Mouse (Mus musculus): ENCODE results near the gene Ptcd2. TPM values are rescaled to one million over a fixed set of nuclear protein-coding genes. Genes with fewer than 3 reads are reported as not detected.

The Ptcd2 gene
- total RNA-seq, 2 experiments from 2014 or later: 22.8 to 25.0 TPM

DNA sequence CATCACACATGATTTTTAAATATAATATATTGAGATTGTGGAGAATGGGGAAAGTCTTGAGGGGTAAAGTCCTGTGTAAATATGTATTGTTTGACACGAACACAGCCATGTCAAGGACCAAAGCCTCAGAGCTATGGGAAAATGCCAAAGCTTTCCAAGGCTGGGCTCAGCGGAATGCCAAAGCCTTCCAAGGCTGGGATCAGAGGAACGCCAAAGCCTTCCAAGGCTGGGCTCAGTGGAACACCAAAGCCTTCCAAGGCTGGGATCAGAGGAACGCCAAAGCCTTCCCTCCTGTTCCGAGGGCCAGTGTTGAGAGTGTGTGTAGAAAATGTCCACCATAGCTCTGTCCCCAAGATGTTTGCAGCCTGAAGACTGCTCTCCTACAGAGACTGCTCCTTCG is 28.1 kb downstream of the Ptcd2 start:
- intact Hi-C loops (cut with DNase I; ENCODE audit: low total_unique reads): loop anchor here (5.0 to 10.0 kb wide), 2 partner anchors 139 to 452 kb away; no protein-coding TSS in a partner anchor
- no peak for DNase-seq

DNA sequence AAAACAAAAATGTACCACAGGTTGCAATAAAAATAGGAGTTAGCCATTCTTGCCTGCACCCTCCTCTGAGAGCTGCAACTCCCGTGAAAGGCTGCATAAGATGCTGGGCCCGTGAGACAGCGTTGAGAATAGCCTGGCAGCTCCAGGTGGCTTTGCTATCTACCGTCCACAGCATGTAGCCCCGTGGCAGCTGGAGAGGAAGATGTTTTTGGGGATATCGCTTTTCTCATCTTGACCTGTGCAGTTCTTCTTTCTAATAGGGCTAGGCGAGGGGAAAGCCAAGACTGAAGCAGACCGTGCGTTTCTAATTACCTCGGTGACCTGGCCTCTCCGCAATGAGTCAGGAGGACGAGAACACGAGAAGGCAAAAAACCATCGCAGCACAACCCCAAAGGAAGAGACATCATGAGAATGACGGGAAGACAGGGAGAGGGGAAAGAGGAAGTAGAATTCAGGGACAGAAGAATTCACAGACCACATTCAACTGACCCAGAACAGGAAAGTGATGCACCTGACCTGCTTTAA is 29.8 kb downstream of the Ptcd2 start:
- intact Hi-C loops (cut with DNase I; ENCODE audit: low total_unique reads): loop anchor here (5.0 to 10.0 kb wide), 3 partner anchors 137 to 450 kb away; no protein-coding TSS in a partner anchor
- no peak for DNase-seq

DNA sequence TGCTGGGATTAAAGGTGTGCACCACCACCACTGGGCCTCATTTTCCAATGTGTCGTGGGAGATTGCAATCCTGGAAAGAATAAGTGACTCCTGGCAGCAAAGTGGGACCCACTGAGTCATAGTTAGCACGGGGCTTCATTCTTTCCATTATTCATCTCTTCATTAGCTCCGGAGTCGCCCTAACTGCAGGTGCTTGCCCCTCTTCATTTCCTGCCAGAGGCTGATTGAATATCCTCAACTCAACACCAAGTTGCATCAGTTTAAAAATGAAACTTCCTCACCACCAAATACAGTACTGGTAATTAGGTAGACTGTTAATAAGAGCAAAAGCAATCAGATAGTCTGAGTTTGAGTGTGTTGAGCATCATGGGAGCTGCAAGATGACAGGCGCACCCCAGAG is 30.4 kb downstream of the Ptcd2 start:
- intact Hi-C loops (cut with DNase I; ENCODE audit: low total_unique reads): loop anchor here (5.0 to 10.0 kb wide), 2 partner anchors 147 to 449 kb away; no protein-coding TSS in a partner anchor
- no peak for DNase-seq

GRCm38 (mm10) chr13:99308393-99308792 is 36.1 kb downstream of the Ptcd2 start:
- intact Hi-C loops (cut with DNase I; ENCODE audit: low total_unique reads): no loop called here

GRCm38 (mm10) chr13:99307930-99308359 is 36.6 kb downstream of the Ptcd2 start:
- no peak for DNase-seq
- intact Hi-C loops (cut with DNase I; ENCODE audit: low total_unique reads): no loop called here

More at GRCm38 (mm10) chr13:99308393-99308792, 36.1 kb downstream of the Ptcd2 start:
- no peak for DNase-seq

- DNase-seq: no peak
- intact Hi-C loops (cut with DNase I; ENCODE audit: low total_unique reads): no loop called here
These were observed 38.3 kb downstream of the Ptcd2 start for GRCm38 (mm10) chr13:99306164-99306563.

- intact Hi-C loops (cut with DNase I; ENCODE audit: low total_unique reads): no loop called here
- peak; percentile 37 for DNase-seq
These were observed 39.3 kb downstream of the Ptcd2 start for GRCm38 (mm10) chr13:99305186-99305585.

DNA sequence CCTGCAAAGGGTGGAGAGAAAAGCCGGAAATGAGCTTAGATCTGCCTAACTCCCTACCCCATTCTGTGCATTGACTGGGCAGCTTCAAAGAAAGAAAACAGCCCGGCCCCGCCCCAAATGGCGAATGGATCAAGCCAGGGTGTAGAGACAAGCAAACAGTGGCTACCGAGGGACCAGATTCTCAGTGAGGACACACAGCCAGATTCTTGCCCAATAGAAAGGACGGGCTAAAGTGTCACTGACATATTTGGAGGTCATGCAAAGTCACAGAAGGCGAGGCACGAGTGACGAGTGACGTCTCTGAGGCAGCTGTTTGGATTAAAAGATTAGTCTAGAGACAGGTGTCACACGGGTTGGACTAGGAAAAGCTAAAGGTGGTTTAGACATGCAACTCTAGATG is 40.1 kb downstream of the Ptcd2 start:
- intact Hi-C loops (cut with DNase I; ENCODE audit: low total_unique reads): no loop called here
- peak; percentile 47 for DNase-seq

DNA sequence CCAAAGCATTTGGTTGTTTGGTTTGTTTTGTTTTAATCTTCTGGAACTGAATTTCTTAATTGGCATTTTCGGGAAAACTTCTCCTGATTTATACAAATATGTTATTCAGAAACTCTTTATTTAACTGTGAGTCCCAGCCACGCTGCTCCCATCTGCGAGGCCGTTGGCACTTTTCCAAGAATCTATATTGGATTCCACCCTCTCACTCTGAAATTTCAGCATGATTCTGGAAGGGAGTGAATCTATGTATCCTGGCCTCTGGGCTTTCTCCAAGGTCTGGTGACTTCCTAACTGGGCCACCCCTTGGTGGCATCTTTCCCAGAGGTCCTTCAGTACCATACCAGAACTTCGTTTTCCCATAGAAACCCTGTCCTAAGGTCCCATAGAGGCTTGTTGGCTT is 40.7 kb downstream of the Ptcd2 start:
- intact Hi-C loops (cut with DNase I; ENCODE audit: low total_unique reads): no loop called here
- DNase-seq: no peak

DNA sequence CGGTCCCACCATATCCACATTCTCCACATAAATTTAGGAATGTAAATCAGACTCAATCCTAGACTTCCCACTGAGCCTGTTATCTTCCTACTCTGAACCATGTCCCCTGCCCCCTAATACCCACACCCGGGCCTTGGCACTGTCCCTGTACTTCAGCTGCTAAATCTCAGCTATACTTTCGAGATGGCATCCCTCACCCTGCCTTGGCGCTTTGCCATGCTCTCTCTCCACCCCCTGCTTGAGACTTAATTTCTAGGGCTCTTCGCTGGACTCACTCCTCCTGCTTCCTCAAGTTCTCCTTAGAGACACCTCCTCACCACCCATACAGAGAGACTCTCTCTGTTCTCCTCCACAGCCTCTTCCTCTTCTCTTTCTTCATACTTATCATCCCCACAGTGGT is 44.6 kb downstream of the Ptcd2 start:
- DNase-seq: no peak
- intact Hi-C loops (cut with DNase I; ENCODE audit: low total_unique reads): no loop called here

DNA sequence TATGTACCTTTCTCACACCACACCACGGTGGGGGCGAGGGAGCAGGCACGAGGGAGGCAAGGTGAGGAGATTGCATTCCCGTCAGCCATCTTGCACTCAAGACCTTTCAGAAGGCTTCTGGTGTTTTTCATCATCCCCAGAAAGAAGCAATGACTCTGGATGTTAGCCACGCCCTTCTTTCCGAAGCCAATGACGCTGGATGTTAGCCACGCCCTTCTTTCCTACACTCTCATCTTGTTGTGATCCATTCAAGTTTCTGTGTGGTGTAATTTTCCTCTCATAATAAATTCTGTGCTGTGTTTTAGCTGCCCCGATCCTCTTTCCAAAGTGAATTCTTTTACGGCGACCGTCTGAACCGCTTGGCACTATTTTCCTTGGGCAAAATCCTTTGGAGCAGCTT is 50.3 kb downstream of the Ptcd2 start:
- intact Hi-C loops (cut with DNase I; ENCODE audit: low total_unique reads): no loop called here
- DNase-seq: no peak

- no peak for DNase-seq
- intact Hi-C loops (cut with DNase I; ENCODE audit: low total_unique reads): no loop called here
These were observed 53.7 kb downstream of the Ptcd2 start for GRCm38 (mm10) chr13:99290766-99291165.

DNA sequence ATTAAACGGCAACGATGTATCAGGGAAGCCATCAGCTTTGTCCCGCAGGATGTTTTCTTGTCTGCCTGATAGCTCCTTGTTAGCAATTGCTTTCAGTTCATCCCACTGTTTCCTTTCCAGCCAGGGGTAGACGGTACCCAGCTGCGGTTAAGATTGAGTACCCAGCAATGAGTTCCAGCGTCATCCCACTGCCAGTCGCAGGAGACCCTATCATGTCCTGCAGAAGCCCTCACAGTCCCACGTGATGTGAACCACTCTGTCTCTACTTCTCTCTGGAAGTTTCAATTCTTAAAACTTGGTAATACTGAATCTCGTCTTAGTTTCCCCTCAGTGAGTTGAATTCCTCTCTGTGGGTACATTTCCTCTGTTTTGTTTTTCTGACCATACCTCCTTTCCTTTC is 56.7 kb downstream of the Ptcd2 start:
- no peak for DNase-seq

DNA sequence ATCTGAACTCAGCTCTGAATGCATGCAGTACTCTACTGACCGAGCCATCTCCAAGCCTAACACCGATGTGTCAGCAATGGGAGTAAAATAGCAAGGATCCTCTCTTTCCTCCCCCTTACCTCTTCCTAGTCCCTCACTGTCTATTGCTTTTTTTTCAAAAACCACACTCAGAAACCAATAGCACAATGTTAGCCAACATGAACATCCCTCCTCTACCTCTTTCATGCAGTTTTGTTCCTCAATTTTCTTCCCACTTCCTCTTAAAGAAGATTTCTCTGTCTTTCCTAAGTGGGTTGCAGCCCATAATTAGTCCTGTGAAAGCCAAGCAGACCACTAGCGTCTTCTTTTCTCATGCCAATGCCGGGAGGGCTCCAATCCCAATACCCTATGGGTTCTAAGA is 57.3 kb downstream of the Ptcd2 start:
- DNase-seq: no peak
- intact Hi-C loops (cut with DNase I; ENCODE audit: low total_unique reads): no loop called here

More for the DNA sequence above, 56.7 kb downstream of the Ptcd2 start:
- intact Hi-C loops (cut with DNase I; ENCODE audit: low total_unique reads): no loop called here

- intact Hi-C loops (cut with DNase I; ENCODE audit: low total_unique reads): no loop called here
- DNase-seq: no peak
These were observed 59.3 kb downstream of the Ptcd2 start for GRCm38 (mm10) chr13:99285241-99285640.

DNA sequence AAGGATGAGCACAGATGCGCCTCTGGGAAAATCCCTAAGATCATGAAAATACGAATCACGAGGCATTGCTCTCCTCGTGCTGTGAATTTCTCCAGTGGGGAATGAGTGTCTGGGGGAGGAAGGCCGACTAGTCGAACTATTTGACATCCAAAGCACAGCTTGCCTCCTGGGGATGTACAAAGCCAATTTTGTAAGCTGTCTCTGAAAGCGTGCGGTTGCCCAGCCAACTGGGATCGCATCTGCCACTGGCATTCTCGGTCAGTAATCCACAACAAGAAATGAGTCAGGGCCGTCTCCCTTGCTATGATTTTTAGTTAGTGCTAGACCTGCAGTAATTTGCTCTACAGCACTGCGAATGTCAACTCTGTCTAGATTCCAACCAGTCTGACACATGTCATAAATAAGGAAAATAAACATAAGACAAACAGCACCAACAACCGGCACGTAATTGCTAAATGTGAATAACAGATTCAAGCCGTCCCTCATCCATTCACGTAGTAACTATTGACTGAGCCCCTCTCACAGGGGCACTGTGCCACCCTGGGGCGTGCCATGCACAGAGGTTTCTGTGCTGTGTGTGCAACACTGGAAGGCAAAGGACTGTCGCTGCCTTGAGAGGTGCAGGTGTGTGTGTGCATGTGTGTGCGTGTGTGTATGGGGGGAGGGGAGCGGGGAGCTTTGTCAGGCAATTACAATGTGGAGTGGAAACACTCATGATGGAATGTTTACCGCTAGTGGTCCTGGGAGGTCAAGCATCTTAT is 59.9 kb downstream of the Ptcd2 start:
- DNase-seq: peak; percentile 57
- intact Hi-C loops (cut with DNase I; ENCODE audit: low total_unique reads): no loop called here

DNA sequence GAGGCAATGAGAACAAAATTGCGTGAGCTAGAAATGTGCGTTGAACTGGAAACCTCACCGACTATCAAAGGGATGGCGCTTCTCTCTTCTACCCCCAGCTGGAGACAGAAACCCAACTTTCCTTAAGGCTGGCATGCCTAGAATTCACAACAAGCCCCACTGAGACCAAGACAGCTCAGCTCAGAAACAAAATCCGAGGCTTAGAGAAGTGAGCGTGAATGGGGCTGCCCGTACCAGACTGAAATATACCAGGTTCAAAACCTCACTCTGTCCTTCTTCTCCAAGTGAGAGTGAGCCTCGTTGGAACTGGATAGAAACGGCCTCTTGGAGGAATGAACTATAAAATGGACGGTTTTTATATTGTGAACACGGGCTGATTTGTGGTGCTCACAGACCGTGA is 60.6 kb downstream of the Ptcd2 start:
- no peak for DNase-seq
- intact Hi-C loops (cut with DNase I; ENCODE audit: low total_unique reads): no loop called here

DNA sequence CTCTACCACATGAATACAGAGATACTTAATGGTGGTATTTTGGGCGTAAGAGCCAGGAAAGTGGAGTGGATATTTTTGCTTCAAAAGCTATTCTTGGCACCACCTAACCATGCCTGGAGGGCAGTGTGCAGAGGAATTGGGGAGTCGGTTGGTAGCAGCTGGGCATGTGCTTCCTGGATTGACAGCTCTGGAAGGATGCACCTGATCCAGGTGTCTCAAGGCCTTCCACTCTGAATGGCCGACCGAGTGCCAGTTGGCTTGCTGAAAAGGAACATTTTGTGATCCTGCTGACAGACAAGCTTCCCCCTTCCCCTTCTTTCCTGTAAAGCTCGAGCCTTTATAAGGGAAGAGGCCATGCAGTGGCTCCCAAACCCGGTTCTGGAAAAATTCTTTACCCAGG is 61.5 kb downstream of the Ptcd2 start:
- intact Hi-C loops (cut with DNase I; ENCODE audit: low total_unique reads): no loop called here
- no peak for DNase-seq

DNA sequence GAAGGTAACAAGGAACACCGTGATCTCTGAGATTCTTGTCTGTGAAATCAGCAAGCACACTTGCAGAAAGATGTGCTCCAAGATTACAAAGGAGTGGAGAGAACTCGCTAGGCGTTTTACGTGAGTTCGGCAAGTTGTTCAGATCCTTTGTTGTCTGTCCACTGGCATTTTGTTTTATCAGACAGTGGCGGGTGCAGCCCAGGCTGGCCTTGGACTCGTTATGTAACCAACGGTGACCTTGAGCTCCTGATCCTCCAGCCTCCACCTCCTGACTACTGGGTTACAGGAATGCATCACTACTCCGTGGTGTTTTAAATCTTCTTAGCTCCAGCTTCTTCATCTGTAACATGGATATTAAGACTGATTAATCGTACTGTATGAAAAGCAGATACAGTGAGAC is 65.2 kb downstream of the Ptcd2 start:
- DNase-seq: no peak
- intact Hi-C loops (cut with DNase I; ENCODE audit: low total_unique reads): no loop called here

GRCm38 (mm10) chr13:99278511-99278910 is 66.0 kb downstream of the Ptcd2 start:
- no peak for DNase-seq
- intact Hi-C loops (cut with DNase I; ENCODE audit: low total_unique reads): no loop called here

DNA sequence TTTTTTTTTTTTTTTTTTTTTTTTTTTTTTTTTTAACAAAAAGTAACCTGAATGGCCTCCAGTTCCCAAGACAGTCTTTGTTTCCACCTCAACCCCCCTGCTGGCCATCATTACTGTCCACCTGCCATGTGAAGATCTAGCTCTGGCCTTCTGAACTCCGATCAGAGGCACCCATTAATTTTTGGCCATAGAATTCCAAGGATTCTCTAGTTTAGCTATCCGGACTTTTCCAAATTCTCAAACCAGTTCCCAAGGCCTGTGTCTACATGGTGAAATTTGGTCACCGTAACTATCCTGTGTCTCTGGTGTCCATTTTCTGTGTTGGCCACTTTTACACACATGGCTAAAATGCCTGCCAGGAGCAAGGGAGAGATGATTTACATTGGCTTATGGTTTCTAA is 67.0 kb downstream of the Ptcd2 start:
- intact Hi-C loops (cut with DNase I; ENCODE audit: low total_unique reads): no loop called here
- DNase-seq: no peak
